Comparison of ENCODE assay signal across 22 mouse cellular contexts in the genomic region with DNA sequence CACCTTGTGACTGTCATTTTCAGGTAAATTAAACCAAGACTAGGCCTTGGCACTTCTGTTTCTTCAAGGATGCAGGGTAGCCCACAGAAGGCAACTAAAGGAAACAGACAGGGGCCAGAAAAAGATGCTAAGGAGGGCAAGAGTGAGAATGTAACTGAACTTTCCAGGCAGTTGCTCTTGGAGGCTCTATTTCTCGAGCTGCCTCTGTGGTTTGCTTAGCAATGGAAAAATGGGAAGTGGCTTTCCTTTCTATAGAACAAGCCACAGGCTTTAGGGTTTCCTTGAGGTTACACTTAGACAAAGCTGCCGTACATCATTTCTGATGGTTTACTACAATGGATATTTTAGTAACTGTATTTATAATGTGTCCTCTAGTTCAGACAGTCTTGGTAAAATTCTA.
"Had no signal": no experiment of that assay in that cellular context is flagged by ENCODE, and none has a peak within 500 bp of the region (broad histone marks: within the 10 kb centered on the region; RNA-seq: fewer than 3 reads in every experiment).

No protein-coding gene starts in this region.

- H3K9ac ChIP-seq: limb, embryonic 12.5 days; limb, embryonic 15.5 days; liver, embryonic 14.5 days; liver, postnatal 0 days; lung, embryonic 14.5 days; midbrain, embryonic 12.5 days; midbrain, embryonic 15.5 days; neural tube, embryonic 12.5 days; neural tube, embryonic 15.5 days; stomach, embryonic 15.5 days had no signal

- H3K27ac ChIP-seq: kidney, postnatal 0 days; layer of hippocampus, adult 2 months; limb, embryonic 12.5 days; limb, embryonic 15.5 days; liver, embryonic 14.5 days; macrophage; midbrain, embryonic 12.5 days; midbrain, embryonic 15.5 days; neural tube, embryonic 12.5 days; neural tube, embryonic 15.5 days; stomach, embryonic 15.5 days had no signal

- H3K4me2 ChIP-seq: limb, embryonic 12.5 days; limb, embryonic 15.5 days; liver, embryonic 11.5 days; lung, embryonic 14.5 days; midbrain, embryonic 12.5 days; midbrain, embryonic 15.5 days; neural tube, embryonic 12.5 days; neural tube, embryonic 15.5 days; stomach, embryonic 15.5 days had no signal

- DNase-seq: kidney, adult 2 months; kidney, postnatal 25 days; layer of hippocampus, adult 9-11 months; left cerebral cortex, postnatal 4 days; liver, postnatal 0 days; lung, embryonic 14.5 days; right cerebral cortex, postnatal 25 days; spleen, adult 18-20 months; thymus, postnatal 36 days had no signal

- H3K4me3 ChIP-seq: layer of hippocampus, adult 2 months; limb, embryonic 12.5 days; limb, embryonic 15.5 days; midbrain, embryonic 12.5 days; midbrain, embryonic 15.5 days; neural tube, embryonic 12.5 days; neural tube, embryonic 15.5 days; stomach, embryonic 15.5 days had no signal

- H3K9me3 ChIP-seq: limb, embryonic 12.5 days; limb, embryonic 15.5 days; midbrain, embryonic 12.5 days; midbrain, embryonic 15.5 days; neural tube, embryonic 12.5 days; neural tube, embryonic 15.5 days; stomach, embryonic 15.5 days had no signal

- H3K27me3 ChIP-seq: limb, embryonic 12.5 days; limb, embryonic 15.5 days; midbrain, embryonic 12.5 days; midbrain, embryonic 15.5 days; neural tube, embryonic 12.5 days; neural tube, embryonic 15.5 days; stomach, embryonic 15.5 days had no signal

- H3K4me1 ChIP-seq: limb, embryonic 12.5 days; limb, embryonic 15.5 days; neural tube, embryonic 12.5 days; neural tube, embryonic 15.5 days; stomach, embryonic 15.5 days had no signal

- ATAC-seq: liver, postnatal 0 days; lung, postnatal 0 days; midbrain, embryonic 15.5 days had no signal

- H3K36me3 ChIP-seq: limb, embryonic 12.5 days; limb, embryonic 15.5 days; midbrain, embryonic 12.5 days; midbrain, embryonic 15.5 days; neural tube, embryonic 12.5 days; neural tube, embryonic 15.5 days; stomach, embryonic 15.5 days had no signal
